Mouse (Mus musculus) erythroblast, embryonic 14.5 days (primary cell): ENCODE data around the gene Htra1. TPM values are rescaled to one million over a fixed set of nuclear protein-coding genes. Genes with fewer than 3 reads are reported as not detected.

Experiments
- H3K27me3 ChIP-seq: 2 replicates; pipeline ENCODE4 v1.6.1; 2012; ENCODE audit warnings: inconsistent platforms; ENCODE audit not compliant: control insufficient read depth
- H3K36me3 ChIP-seq: 2 replicates; pipeline ENCODE4 v1.6.1; 2012; ENCODE audit warnings: mild to moderate bottlenecking, inconsistent platforms; ENCODE audit not compliant: control insufficient read depth
- H3K4me1 ChIP-seq: 2 replicates; pipeline ENCODE4 v1.6.1; 2012; ENCODE audit warnings: inconsistent platforms; ENCODE audit not compliant: control insufficient read depth
- H3K4me3 ChIP-seq: replicated peaks from 2 replicates; pipeline ENCODE3; 2012; ENCODE audit warnings: moderate library complexity, mild to moderate bottlenecking, inconsistent platforms
- H3K9me3 ChIP-seq: 2 replicates; pipeline ENCODE4 v1.6.1; 2012; ENCODE audit warnings: low read length, inconsistent platforms, mixed read lengths; ENCODE audit not compliant: control insufficient read depth
- GATA1 ChIP-seq: IDR thresholded peaks from 2 replicates; pipeline ENCODE4 v1.6.1; 2012; ENCODE audit warnings: low read length, inconsistent platforms, mixed read lengths
- TAL1 ChIP-seq: IDR thresholded peaks from 3 replicates; pipeline ENCODE4 v1.6.1; 2012; ENCODE audit warnings: low read length, inconsistent platforms, mixed read lengths
- polyA plus RNA-seq: library from polyadenylated mRNA; stranded (reverse); fragments of >175 nt; gene quantifications from 2 replicates; pipeline ENCODE4 v1.2.3, GENCODE M21; 2012

The Htra1 gene
- polyA plus RNA-seq, 1 experiment = not detected

- H3K9me3 ChIP-seq = peaks cover 5% of the 10 kb centered on the region; the same call in 1 of the 2 replicates
- no peaks in the 10 kb centered on the region for H3K4me1 ChIP-seq
- no peaks in the 10 kb centered on the region for H3K27me3 ChIP-seq
- no peak for TF ChIP-seq TAL1
- TF ChIP-seq GATA1 = no peak
- no peak overlapping the region for H3K4me3 ChIP-seq
- no peaks in the 10 kb centered on the region for H3K36me3 ChIP-seq
These were observed 47.0 kb downstream of the Htra1 start for GRCm38 (mm10) chr7:130982881-130983280.

DNA sequence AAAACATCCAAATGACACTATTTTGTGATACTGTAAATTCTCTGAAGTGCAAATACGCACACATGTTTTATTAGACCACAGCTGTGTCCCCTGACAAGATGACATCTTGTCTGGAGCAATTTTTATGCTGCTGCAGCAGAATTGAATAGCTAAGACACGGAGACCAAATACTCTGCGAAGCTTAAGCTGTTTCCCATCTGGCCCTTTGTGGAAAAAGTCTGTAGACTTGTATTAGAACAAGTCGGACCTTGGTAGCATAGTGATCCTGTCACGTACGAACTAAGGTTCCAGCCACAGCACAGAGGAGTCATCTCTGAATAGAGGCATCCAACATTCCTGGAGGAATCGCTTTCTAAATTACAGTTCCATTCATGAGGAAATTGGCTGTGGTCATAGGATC lies 48.4 kb downstream of the Htra1 start:
- Histone ChIP-seq H3K4me3 (no peak overlapping the region), H3K9me3 (peaks cover 5% of the 10 kb centered on the region; the same call in 1 of the 2 replicates), H3K36me3 (no peaks in the 10 kb centered on the region), H3K4me1 (no peaks in the 10 kb centered on the region), H3K27me3 (no peaks in the 10 kb centered on the region)
- no peak for TF ChIP-seq TAL1
- no peak for TF ChIP-seq GATA1

DNA sequence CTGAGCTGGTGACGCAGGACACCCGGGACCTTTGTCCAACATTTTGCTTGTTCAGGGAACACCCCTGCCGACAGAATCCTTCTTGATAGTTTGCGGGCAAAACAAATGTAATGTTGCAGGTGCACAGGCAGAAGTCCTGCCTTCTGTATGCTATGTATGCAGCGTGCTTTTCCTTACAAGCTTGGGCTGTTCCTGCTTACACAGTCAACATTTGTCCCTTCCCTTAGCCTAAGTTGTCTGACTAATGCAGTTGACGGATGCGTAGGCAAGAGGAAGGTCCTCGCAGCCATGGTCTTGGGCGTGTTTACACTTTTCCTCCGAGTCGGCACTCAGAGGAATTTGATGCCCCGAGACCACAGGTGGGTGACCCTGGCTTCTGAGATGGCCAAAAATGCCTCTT lies 49.3 kb downstream of the Htra1 start:
- Histone ChIP-seq H3K36me3 (no peaks in the 10 kb centered on the region), H3K9me3 (peaks cover 5% of the 10 kb centered on the region; the same call in 1 of the 2 replicates)
- TF ChIP-seq TAL1 (no peak), GATA1 (no peak)

GRCm38 (mm10) chr7:130985716-130986115 lies 49.8 kb downstream of the Htra1 start:
- Histone ChIP-seq H3K9me3 (peaks cover 5% of the 10 kb centered on the region; the same call in 1 of the 2 replicates), H3K27me3 (no peaks in the 10 kb centered on the region), H3K4me1 (no peaks in the 10 kb centered on the region), H3K36me3 (no peaks in the 10 kb centered on the region), H3K4me3 (no peak overlapping the region)
- TF ChIP-seq TAL1 = no peak

More for the DNA sequence above, 49.3 kb downstream of the Htra1 start:
- Histone ChIP-seq H3K27me3 (no peaks in the 10 kb centered on the region), H3K4me3 (no peak overlapping the region), H3K4me1 (no peaks in the 10 kb centered on the region)

DNA sequence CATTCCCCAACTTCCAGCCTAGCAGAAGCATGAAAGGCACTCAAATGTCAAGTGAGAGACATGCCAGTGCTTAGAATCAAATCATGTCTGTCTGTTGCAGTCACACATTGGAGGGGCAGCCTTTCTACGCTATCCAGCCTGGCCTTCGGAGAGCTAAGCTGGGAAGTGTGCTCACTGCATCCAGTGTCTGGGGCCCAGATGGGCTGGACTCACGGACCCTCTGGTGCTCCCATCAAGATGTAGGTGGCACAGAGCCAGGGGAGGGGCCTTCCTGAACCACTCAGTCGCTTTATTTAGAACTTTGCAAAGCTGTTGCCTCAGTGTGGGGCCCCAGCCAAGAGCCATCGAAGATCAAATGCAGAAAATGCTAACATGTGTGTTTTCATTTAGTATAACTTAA lies 52.2 kb downstream of the Htra1 start:
- Histone ChIP-seq H3K9me3 (peaks cover 5% of the 10 kb centered on the region; the same call in 1 of the 2 replicates), H3K27me3 (no peaks in the 10 kb centered on the region), H3K36me3 (no peaks in the 10 kb centered on the region), H3K4me3 (no peak overlapping the region), H3K4me1 (no peaks in the 10 kb centered on the region)
- no peak for TF ChIP-seq GATA1
- no peak for TF ChIP-seq TAL1

- Histone ChIP-seq H3K36me3 (no peaks in the 10 kb centered on the region), H3K9me3 (peaks cover 5% of the 10 kb centered on the region; the same call in 1 of the 2 replicates), H3K4me3 (no peak overlapping the region), H3K27me3 (no peaks in the 10 kb centered on the region), H3K4me1 (no peaks in the 10 kb centered on the region)
- TF ChIP-seq TAL1 (no peak), GATA1 (no peak)
These were observed 53.5 kb downstream of the Htra1 start for GRCm38 (mm10) chr7:130989371-130989770.

GRCm38 (mm10) chr7:130991174-130991789 lies 55.4 kb downstream of the Htra1 start:
- H3K4me1 ChIP-seq = no peaks in the 10 kb centered on the region
- no peak overlapping the region for H3K4me3 ChIP-seq
- H3K9me3 ChIP-seq = no peaks in the 10 kb centered on the region
- TF ChIP-seq GATA1 = no peak
- no peak for TF ChIP-seq TAL1
- H3K27me3 ChIP-seq = no peaks in the 10 kb centered on the region
- no peaks in the 10 kb centered on the region for H3K36me3 ChIP-seq

GRCm38 (mm10) chr7:130993907-130994306 lies 58.0 kb downstream of the Htra1 start:
- Histone ChIP-seq H3K4me3 (no peak overlapping the region), H3K9me3 (no peaks in the 10 kb centered on the region), H3K36me3 (no peaks in the 10 kb centered on the region), H3K4me1 (no peaks in the 10 kb centered on the region), H3K27me3 (no peaks in the 10 kb centered on the region)
- TF ChIP-seq GATA1 = no peak

- Histone ChIP-seq H3K4me1 (no peaks in the 10 kb centered on the region), H3K27me3 (no peaks in the 10 kb centered on the region), H3K4me3 (no peak overlapping the region), H3K9me3 (peaks cover 2% of the 10 kb centered on the region), H3K36me3 (no peaks in the 10 kb centered on the region)
- TF ChIP-seq GATA1 = no peak
These were observed 66.2 kb downstream of the Htra1 start for GRCm38 (mm10) chr7:131001976-131002726.
